Mouse (Mus musculus): ENCODE measurements at regions not wholly inside any gene's neighbourhood (a gene's known extent, or its start where the extent isn't known, plus 50 kb on each side); places are given as distances from the start of the nearest gene placed in this dataset.

- no peak for DNase-seq
These were observed 380.4 kb downstream of the Samd5 start for GRCm38 (mm10) chr10:9294620-9295019.

GRCm38 (mm10) chr10:9291456-9292146 lies 383.4 kb downstream of the Samd5 start:
- DNase-seq: no peak

DNA sequence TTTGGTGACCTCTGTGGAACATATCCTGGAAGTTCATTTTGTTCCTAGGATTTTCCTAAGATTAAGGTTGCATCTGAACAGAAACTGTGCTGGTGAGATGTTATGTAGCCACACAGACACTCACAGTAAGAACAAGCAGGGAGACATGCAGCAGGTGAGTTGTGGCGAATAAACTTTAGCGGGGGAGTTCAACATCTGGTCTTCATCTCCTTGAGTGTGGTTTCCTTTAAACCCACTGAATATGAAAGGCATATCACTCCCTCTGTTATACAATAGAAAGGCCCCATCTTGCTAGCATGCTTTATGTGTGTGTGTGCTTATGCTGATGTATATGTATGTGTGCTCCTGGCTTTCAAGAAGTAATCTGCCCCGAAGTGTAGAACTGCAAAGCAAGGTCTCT lies 387.1 kb upstream of the Sash1 start:
- no peak for DNase-seq

DNA sequence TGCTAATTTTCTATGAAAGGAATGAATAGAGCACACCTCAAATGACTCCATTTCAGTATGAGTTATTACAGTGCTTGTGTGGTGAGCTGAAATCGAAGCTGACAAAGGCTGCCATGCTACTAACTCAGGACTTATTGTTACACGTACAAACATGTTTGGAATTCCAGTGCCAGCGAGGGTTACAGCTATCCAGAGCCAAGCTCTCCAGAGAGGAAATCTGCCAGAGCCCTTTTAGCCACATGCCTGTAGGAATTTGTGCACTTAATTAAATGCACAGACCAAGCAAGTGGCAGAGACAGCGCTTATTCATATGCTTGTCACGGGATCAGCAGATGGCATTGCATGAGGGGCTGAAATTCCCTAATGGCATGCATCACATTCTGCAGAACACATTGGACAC lies 386.4 kb upstream of the Sash1 start:
- no peak for DNase-seq

GRCm38 (mm10) chr10:9265528-9265927 lies 379.7 kb upstream of the Sash1 start:
- no peak for DNase-seq

- no peak for DNase-seq
These were observed 378.6 kb upstream of the Sash1 start for GRCm38 (mm10) chr10:9264309-9265000.

DNA sequence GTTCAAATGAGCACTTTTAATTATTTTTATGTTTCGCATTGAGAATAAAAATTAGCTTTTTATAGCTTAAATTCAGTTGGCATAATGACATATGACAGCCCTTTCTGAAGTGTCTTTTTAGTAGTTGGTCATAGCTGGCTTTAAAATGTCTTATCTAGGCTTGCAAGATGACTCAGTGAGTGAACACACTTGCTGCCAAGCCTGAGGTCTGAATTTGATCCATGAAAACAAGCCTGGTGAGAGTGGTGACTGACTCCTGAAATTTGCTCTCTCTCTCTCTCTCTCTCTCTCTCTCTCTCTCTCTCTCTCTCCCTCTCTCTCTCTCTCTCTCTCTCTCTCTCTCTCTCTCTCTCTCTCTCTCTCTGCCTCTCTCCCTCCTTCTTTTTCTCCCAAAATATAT lies 372.8 kb upstream of the Sash1 start:
- no peak for DNase-seq

DNA sequence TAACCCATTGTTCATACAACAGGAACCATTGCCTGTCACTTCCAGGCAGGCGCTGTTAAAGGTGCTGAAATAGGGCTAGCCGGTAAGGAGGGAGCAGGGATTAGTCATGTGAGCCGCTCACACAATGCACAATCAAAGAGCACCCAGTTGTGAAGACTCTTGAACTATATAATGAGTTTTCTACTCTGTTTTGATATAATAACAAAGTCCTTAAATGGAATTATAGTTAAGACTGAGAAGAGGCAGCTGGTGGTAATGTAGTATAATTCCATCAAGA lies 367.0 kb upstream of the Sash1 start:
- no peak for DNase-seq

DNA sequence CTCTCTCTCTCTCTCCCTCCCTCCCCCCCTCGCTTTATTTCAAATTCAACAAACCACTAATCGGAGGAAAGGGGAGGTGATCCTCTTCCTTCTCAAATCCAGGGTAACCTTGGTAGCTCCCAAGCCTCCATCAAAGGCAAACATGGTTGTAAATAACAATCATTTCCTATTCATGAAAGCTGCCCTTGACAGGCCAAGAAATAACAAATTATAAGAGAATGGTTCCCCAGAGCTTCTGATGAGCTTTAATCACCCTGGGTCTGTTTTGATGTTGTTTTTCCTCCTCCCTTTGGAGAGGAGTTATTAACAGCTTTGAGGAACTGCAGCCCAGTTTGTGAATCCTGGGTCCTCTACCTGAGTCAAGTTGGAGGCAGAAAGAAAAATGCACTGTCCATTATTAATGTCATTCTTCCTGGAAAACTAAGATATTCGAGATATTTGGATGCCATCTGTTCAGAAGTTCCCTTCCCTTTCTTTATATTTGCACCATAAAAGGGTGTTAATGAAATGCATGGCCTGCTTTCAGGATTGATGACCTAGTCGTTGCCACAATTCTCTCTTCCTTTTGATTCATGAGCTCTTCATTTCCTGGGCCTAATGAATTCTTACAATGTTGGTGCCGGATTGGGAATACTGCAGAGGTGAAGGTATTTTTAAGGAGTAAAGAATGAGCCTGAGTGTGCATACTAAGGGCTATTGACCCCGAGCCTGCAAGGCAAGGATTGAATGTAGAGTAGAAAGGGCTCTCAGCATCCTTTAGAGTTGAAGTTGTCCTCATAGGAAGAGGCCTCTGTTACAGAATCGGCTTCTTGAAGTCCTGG lies 366.5 kb upstream of the Sash1 start:
- DNase-seq: no peak

- no peak for DNase-seq
These were observed 357.4 kb upstream of the Sash1 start for GRCm38 (mm10) chr10:9243281-9243618.

- no peak for DNase-seq
These were observed 356.9 kb upstream of the Sash1 start for GRCm38 (mm10) chr10:9242596-9243280.

DNA sequence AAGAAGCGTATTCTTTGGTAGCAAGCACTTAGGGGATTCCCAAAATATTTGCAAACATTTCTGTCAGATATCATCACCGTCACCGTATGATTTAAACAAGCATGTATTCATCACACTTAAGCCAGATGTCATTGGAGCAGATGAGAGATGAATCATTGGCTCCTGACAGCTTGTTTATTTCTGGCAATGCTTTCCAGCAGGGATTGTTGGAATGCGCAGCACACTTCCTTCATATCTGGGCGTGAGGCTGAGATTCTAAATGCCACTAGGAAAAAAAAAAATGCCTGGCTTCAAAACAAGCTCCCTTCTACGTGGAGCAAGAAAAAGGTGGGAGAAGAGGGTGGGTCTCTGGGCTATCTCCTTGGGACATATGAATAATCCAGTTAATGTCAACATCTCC lies 354.1 kb upstream of the Sash1 start:
- no peak for DNase-seq

- no peak for DNase-seq
These were observed 345.9 kb upstream of the Sash1 start for GRCm38 (mm10) chr10:9231751-9232150.

GRCm38 (mm10) chr10:9229116-9229515 lies 343.2 kb upstream of the Sash1 start:
- no peak for DNase-seq

- no peak for DNase-seq
These were observed 341.5 kb upstream of the Sash1 start for GRCm38 (mm10) chr10:9227361-9227760.

- DNase-seq: no peak
These were observed 324.8 kb upstream of the Sash1 start for GRCm38 (mm10) chr10:9210646-9211045.

GRCm38 (mm10) chr10:9204096-9204495 lies 318.2 kb upstream of the Sash1 start:
- no peak for DNase-seq

- no peak for DNase-seq
These were observed 317.5 kb upstream of the Sash1 start for GRCm38 (mm10) chr10:9203323-9203722.

- no peak for DNase-seq
These were observed 317.1 kb upstream of the Sash1 start for GRCm38 (mm10) chr10:9202922-9203321.

DNA sequence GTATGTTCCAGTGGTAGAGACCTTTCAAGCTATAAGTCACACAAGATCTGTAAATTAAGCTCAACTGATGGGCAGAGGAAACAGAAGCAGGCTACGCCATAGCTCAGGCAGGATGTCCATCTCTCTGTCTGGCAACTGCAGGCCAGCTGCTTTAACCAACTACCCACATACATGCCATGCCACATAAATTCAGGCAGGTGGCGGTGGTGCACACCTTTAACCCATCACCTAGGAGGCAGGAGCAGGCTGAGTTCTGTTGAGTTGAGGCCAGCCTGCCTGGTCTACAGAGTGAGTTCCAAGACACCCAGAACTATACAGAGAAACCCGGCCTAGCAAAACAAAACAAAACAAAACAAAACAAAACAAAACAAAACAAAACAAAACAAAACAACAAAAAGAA lies 289.1 kb upstream of the Sash1 start:
- DNase-seq: no peak

- DNase-seq: no peak
These were observed 287.6 kb upstream of the Sash1 start for GRCm38 (mm10) chr10:9173509-9173908.

DNA sequence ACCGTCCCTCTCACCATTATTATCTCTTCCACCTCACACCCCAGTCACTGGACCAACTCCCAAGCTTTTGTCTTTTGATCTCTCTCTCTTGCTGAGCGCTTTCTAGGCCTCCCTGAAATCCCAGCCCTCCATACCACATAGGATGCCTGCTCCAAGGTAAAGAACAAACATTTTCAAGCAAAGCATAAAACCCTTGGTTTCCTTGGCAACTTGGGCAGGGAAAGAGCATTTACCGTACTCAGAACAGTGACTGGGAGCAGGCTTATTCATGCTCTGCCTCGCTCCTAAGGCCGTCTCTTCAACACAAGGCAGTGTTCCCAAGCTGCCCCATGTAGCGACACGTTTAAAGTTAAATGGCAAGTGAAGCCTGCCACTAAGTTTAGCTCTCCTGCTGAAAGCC lies 282.9 kb upstream of the Sash1 start:
- DNase-seq: no peak

GRCm38 (mm10) chr10:9166017-9166416 lies 280.1 kb upstream of the Sash1 start:
- DNase-seq: no peak

DNA sequence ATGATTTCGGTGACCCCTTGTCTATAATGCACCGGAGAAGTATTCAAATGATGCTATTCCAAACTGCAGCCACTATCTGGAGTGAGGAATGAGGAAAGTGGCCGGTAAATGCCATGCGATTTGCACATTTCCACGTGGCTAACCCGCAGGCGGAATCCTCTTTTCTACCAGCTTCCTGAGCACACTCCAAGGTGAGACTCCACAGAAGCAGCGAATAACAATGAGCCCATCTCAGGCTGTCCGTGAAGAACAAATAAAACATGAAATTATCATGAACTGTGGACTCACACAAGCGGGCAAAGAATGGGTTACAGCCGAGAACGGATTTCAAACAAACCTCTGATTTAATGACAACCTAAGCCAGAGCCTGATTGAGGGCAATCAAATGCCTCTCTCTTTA lies 279.7 kb upstream of the Sash1 start:
- no peak for DNase-seq

Measured in thymus, adult 18-20 months (tissue).